Mouse (Mus musculus) E14TG2a.4 (cell line): Measurements from ENCODE around the gene Trip10.

ENCODE experiments used
- CTCF ChIP-seq: conservative IDR thresholded peaks from 2 replicates; pipeline ENCODE4 v1.5.1; 2014; ENCODE audit warnings: low read length
- NANOG ChIP-seq: IDR thresholded peaks from 2 replicates; pipeline ENCODE4 v1.6.1; 2014; ENCODE audit warnings: borderline replicate concordance, low read length, mixed read lengths
- POU5F1 ChIP-seq: IDR thresholded peaks from 2 replicates; pipeline ENCODE4 v1.6.1; 2014; ENCODE audit warnings: low read length, borderline replicate concordance

GRCm38 (mm10) chr17:57262901-57263550, 13.8 kb downstream of the Trip10 start:
- TF ChIP-seq CTCF = no peak
- TF ChIP-seq NANOG = no peak
- no peak for TF ChIP-seq POU5F1
